Mouse (Mus musculus) myocyte (in vitro differentiated cells): ENCODE results near the gene Rem2. TPM values are rescaled to one million over a fixed set of nuclear protein-coding genes. Genes with fewer than 3 reads are reported as not detected.

Experiments used
- H3K27me3 ChIP-seq: one replicate; pipeline ENCODE4 v1.6.1; 2011; ENCODE audit not compliant: control insufficient read depth, insufficient read depth, insufficient read length
- H3K36me3 ChIP-seq: one replicate; pipeline ENCODE4 v1.6.1; 2011; ENCODE audit not compliant: control insufficient read depth, insufficient read depth
- H3K4me2 ChIP-seq: one replicate; pipeline ENCODE4 v1.6.1; 2011; ENCODE audit warnings: low read depth, control low read depth
- H3K4me3 ChIP-seq: one replicate; pipeline ENCODE4 v1.5.1; 2011; ENCODE audit warnings: mild to moderate bottlenecking, control low read depth, moderate library complexity
- H3K79me2 ChIP-seq: one replicate; pipeline ENCODE4 v1.6.1; 2011; ENCODE audit not compliant: control insufficient read depth, insufficient read depth
- H3ac ChIP-seq: one replicate; pipeline ENCODE4 v1.6.1; 2011; ENCODE audit not compliant: control insufficient read depth, insufficient read length
- CEBPB ChIP-seq: IDR thresholded peaks from 2 replicates; pipeline ENCODE4 v1.6.1; 2011; ENCODE audit warnings: mild to moderate bottlenecking, moderate library complexity; ENCODE audit not compliant: poor library complexity, insufficient read depth, severe bottlenecking
- E2F4 ChIP-seq: IDR thresholded peaks from one replicate; pipeline ENCODE4 v1.6.1; 2011; ENCODE audit warnings: mild to moderate bottlenecking, control low read depth, moderate library complexity; ENCODE audit not compliant: insufficient read depth
- MAX ChIP-seq: IDR thresholded peaks from one replicate; pipeline ENCODE4 v1.6.1; 2011; ENCODE audit warnings: low read depth, mild to moderate bottlenecking, control low read depth
- MYOD1 ChIP-seq, 3 experiments: IDR thresholded peaks; one replicate each; pipeline ENCODE4 v1.6.1; 2011; ENCODE audit warnings: control low read depth in 2 of 3, low read depth in 2 of 3, mild to moderate bottlenecking in 2 of 3, moderate library complexity in 1 of 3; ENCODE audit not compliant: insufficient read length in 2 of 3, control insufficient read depth in 1 of 3
- MYOG ChIP-seq, 3 experiments: IDR thresholded peaks; one replicate each; pipeline ENCODE4 v1.6.1; 2011; ENCODE audit warnings: control low read depth in 2 of 3, low read depth in 2 of 3, mild to moderate bottlenecking in 2 of 3; ENCODE audit not compliant: insufficient read length in 2 of 3, control insufficient read depth in 1 of 3, insufficient read depth in 1 of 3
- POLR2A ChIP-seq: IDR thresholded peaks from one replicate; pipeline ENCODE4 v1.6.1; 2011; ENCODE audit warnings: low read depth, mild to moderate bottlenecking, control low read depth, moderate library complexity; ENCODE audit not compliant: insufficient read length
- POLR2AphosphoS2 ChIP-seq: IDR thresholded peaks from one replicate; pipeline ENCODE4 v1.6.1; 2011; ENCODE audit warnings: low read depth, control low read depth; ENCODE audit not compliant: insufficient read length
- REST ChIP-seq: IDR thresholded peaks from one replicate; pipeline ENCODE4 v1.6.1; 2011; ENCODE audit warnings: mild to moderate bottlenecking, control low read depth, moderate library complexity; ENCODE audit not compliant: insufficient read depth, insufficient read length
- SRF ChIP-seq: IDR thresholded peaks from one replicate; pipeline ENCODE4 v1.6.1; 2011; ENCODE audit warnings: low read depth; ENCODE audit not compliant: control insufficient read depth, insufficient read length
- TCF12 ChIP-seq: IDR thresholded peaks from one replicate; pipeline ENCODE4 v1.6.1; 2011; ENCODE audit warnings: mild to moderate bottlenecking, control low read depth; ENCODE audit not compliant: poor library complexity, insufficient read depth, severe bottlenecking
- TCF3 ChIP-seq: IDR thresholded peaks from one replicate; pipeline ENCODE4 v1.6.1; 2011; ENCODE audit warnings: low read depth, control low read depth; ENCODE audit not compliant: insufficient read length
- USF1 ChIP-seq: IDR thresholded peaks from one replicate; pipeline ENCODE4 v1.6.1; 2011; ENCODE audit warnings: low read depth, mild to moderate bottlenecking, control low read depth, moderate library complexity
- polyA plus RNA-seq: library from polyadenylated mRNA; unstranded; fragments of >200 nt; fragmentation: generic; extraction: Trizol; gene quantifications from one replicate; pipeline ENCODE4 v1.2.1, GENCODE M21; 2012; ENCODE audit warnings: missing spikeins

Rem2 gene
- polyA plus RNA-seq, 1 experiment = 0.20 TPM

DNA sequence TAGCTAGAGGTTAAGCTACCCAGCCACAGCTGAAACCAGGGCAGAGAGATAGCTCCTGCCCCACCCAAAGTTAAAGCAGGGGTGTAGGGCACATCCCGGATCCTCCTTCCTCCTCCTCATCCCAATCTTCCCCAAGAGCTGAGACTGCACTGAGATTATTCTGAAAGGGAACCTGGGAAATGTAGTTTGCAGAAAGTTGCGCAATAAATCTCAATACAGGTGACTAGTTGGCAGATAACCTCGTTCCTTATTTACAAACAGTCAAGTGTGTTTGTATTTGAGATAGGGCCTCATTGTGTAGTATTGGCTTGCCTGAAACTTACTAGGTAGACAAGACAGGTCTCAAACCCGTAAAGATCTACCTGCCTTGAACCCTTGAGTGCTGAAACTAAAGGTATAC lies 13.8 kb upstream of the Rem2 start:
- Histone ChIP-seq H3ac (no peak overlapping the region), H3K4me3 (no peak overlapping the region), H3K79me2 (peaks cover 6% of the 10 kb centered on the region), H3K27me3 (no peaks in the 10 kb centered on the region), H3K36me3 (peaks cover 11% of the 10 kb centered on the region), H3K4me2 (no peak overlapping the region)
- no peak for TF ChIP-seq POLR2AphosphoS2
- no peak for TF ChIP-seq MAX
- TF ChIP-seq MYOG (IDR thresholded peaks at IDR 0.05; ENCODE audit: control insufficient read depth in 1 of 3, insufficient read depth in 1 of 3, insufficient read length in 2 of 3, low read depth in 2 of 3) = no peak
- no peak for TF ChIP-seq USF1
- no peak for TF ChIP-seq POLR2A
- TF ChIP-seq CEBPB = no peak
- TF ChIP-seq MYOD1 (IDR thresholded peaks at IDR 0.05; ENCODE audit: control insufficient read depth in 1 of 3, insufficient read length in 2 of 3, low read depth in 2 of 3) = no peak
- no peak for TF ChIP-seq TCF12
- TF ChIP-seq REST = no peak
- TF ChIP-seq E2F4 = no peak
- no peak for TF ChIP-seq SRF
- TF ChIP-seq TCF3 = no peak

- H3K27me3 ChIP-seq = no peaks in the 10 kb centered on the region
- no peak for TF ChIP-seq TCF12
- TF ChIP-seq MAX = no peak
- TF ChIP-seq MYOD1 (IDR thresholded peaks at IDR 0.05; ENCODE audit: control insufficient read depth in 1 of 3, insufficient read length in 2 of 3, low read depth in 2 of 3) = no peak
- TF ChIP-seq USF1 = no peak
- TF ChIP-seq TCF3 = no peak
- no peak for TF ChIP-seq POLR2A
- TF ChIP-seq REST = no peak
- no peak for TF ChIP-seq SRF
- no peak for TF ChIP-seq POLR2AphosphoS2
- no peak for TF ChIP-seq CEBPB
- no peak for TF ChIP-seq MYOG (IDR thresholded peaks at IDR 0.05; ENCODE audit: control insufficient read depth in 1 of 3, insufficient read depth in 1 of 3, insufficient read length in 2 of 3, low read depth in 2 of 3)
- TF ChIP-seq E2F4 = no peak
- peaks cover 6% of the 10 kb centered on the region for H3K79me2 ChIP-seq
- H3K4me2 ChIP-seq = peak overlapping the region; percentile 72
- peak overlapping the region; percentile 30 for H3ac ChIP-seq
- H3K4me3 ChIP-seq = peak overlapping the region; percentile 33
- peaks cover 15% of the 10 kb centered on the region for H3K36me3 ChIP-seq
Measured at GRCm38 (mm10) chr14:54463108-54463958, 12.6 kb upstream of the Rem2 start.

DNA sequence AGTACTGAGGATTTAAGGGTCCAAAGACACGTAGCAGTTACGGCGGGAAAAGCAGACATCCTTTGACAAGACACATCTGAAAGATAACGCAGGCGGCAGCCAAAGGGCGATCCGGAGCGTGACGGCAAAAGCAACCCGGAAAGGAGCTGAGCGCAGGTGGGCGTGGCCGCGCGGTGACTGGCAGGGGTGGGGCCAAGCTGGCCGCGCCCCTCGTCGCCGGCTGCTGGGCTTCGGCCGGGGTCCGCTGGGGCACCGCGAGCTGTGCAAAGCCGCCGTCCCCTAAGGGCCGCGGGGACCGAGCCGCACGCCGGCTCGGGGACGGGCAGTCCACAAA lies 12.0 kb upstream of the Rem2 start, which contains the start of gene Lrp10:
TSS of gene Lrp10 (plus strand) at position 179 of the 334 bp plus-strand sequence.
- H3K4me3 ChIP-seq = peak within 1 kb of the TSS; percentile 33
- H3K79me2 ChIP-seq = peaks cover 6% of the 10 kb centered on the region
- H3ac ChIP-seq = peak within 1 kb of the TSS; percentile 30

GRCm38 (mm10) chr14:54464293-54465005 lies 11.5 kb upstream of the Rem2 start:
- H3K4me2 ChIP-seq = peak overlapping the region; percentile 71
- TF ChIP-seq E2F4 (no peak), TCF12 (no peak), SRF (no peak), TCF3 (no peak), MYOG (IDR thresholded peaks at IDR 0.05; ENCODE audit: control insufficient read depth in 1 of 3, insufficient read depth in 1 of 3, insufficient read length in 2 of 3, low read depth in 2 of 3) (no peak), POLR2A (peak; percentile 32), USF1 (no peak)
- peaks cover 6% of the 10 kb centered on the region for H3K79me2 ChIP-seq
- peak overlapping the region; percentile 33 for H3K4me3 ChIP-seq
- peaks cover 15% of the 10 kb centered on the region for H3K36me3 ChIP-seq
- peak overlapping the region; percentile 30 for H3ac ChIP-seq
- no peaks in the 10 kb centered on the region for H3K27me3 ChIP-seq

More for the DNA sequence above, 12.0 kb upstream of the Rem2 start, which contains the start of gene Lrp10:
- TF ChIP-seq SRF (peak; percentile 59), MYOG (IDR thresholded peaks at IDR 0.05; ENCODE audit: control insufficient read depth in 1 of 3, insufficient read depth in 1 of 3, insufficient read length in 2 of 3, low read depth in 2 of 3) (peak in 1 of 3 experiments; percentile 33), REST (no peak), POLR2A (peak; percentile 76), TCF12 (no peak), POLR2AphosphoS2 (peak; percentile 89)
- H3K27me3 ChIP-seq = no peaks in the 10 kb centered on the region
- peak within 1 kb of the TSS; percentile 72 for H3K4me2 ChIP-seq
- H3K36me3 ChIP-seq = peaks cover 15% of the 10 kb centered on the region

DNA sequence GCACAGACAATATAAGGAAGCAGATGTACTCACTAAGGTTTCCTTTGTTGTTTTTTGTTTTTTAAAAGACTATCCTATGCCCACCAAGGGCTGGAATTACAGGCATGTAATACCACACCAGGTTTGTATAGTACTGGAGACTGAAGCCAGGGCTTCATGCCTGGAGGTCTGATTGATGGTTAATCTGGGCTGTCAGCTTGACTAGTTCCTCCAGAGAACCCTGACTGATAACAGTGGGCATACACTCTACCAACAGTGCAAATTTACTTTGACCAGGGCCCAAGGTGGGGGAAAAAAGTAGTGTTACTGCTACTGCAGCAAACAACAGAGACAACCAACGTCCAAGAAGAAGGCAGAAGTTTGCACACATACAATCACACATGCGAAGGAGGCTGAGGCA lies 4.4 kb upstream of the Rem2 start:
- Histone ChIP-seq H3K4me2 (no peak overlapping the region), H3K4me3 (no peak overlapping the region), H3K36me3 (peaks cover 11% of the 10 kb centered on the region), H3K79me2 (no peaks in the 10 kb centered on the region), H3ac (no peak overlapping the region), H3K27me3 (no peaks in the 10 kb centered on the region)
- TF ChIP-seq SRF (no peak), POLR2A (no peak), MAX (no peak), MYOD1 (IDR thresholded peaks at IDR 0.05; ENCODE audit: control insufficient read depth in 1 of 3, insufficient read length in 2 of 3, low read depth in 2 of 3) (no peak), CEBPB (no peak), USF1 (no peak), TCF12 (no peak), MYOG (IDR thresholded peaks at IDR 0.05; ENCODE audit: control insufficient read depth in 1 of 3, insufficient read depth in 1 of 3, insufficient read length in 2 of 3, low read depth in 2 of 3) (no peak), TCF3 (no peak), REST (no peak), E2F4 (no peak), POLR2AphosphoS2 (no peak)
